26 mouse cellular contexts compared by ENCODE assay signal in genomic region chr3:69511881-69512280, GRCm38 (mm10).
DNase-seq lines count a peak whose midpoint lies in the region; ATAC-seq lines count a peak whose summit lies in the region.
"Had no signal": no experiment of that assay in that cellular context is flagged by ENCODE, and none has a peak within 500 bp of the region (broad histone marks: within the 10 kb centered on the region; RNA-seq: fewer than 3 reads in every experiment).

No protein-coding gene starts in this region.

- no peaks in the 10 kb centered on the region for H3K9me3 ChIP-seq in intestine, embryonic 14.5 days (ENCODE audit: control insufficient read depth, low read length)
- H3K9me3 ChIP-seq in intestine, embryonic 16.5 days (ENCODE audit: control insufficient read depth, low read length) = no peaks in the 10 kb centered on the region
- H3K9me3 ChIP-seq: forebrain, embryonic 10.5 days; kidney, embryonic 15.5 days; limb, embryonic 13.5 days; liver, embryonic 13.5 days; megakaryocyte, embryonic 14.5 days had no signal

- no peak overlapping the region for H3K9ac ChIP-seq in intestine, embryonic 14.5 days (ENCODE audit: low read length)
- no peak overlapping the region for H3K9ac ChIP-seq in intestine, embryonic 16.5 days (ENCODE audit: low read depth, low read length)
- H3K9ac ChIP-seq: kidney, embryonic 15.5 days; limb, embryonic 13.5 days; liver, embryonic 13.5 days had no signal

- peaks cover 7% of the 10 kb centered on the region for H3K4me1 ChIP-seq in intestine, embryonic 14.5 days (replicated peaks; ENCODE audit: control insufficient read depth, insufficient read depth, low read length)
- peaks cover 2% of the 10 kb centered on the region; the same call in 1 of the 2 replicates for H3K4me1 ChIP-seq in intestine, embryonic 16.5 days (ENCODE audit: control insufficient read depth, insufficient read depth, low read length)
- H3K4me1 ChIP-seq: liver, embryonic 13.5 days had no signal

- 0 out of 2 replicates have a peak, but pooled peaks have one; percentile 34 for ATAC-seq in intestine, embryonic 14.5 days (replicated peaks; ENCODE audit: low FRiP score, low TSS enrichment, low read depth)
- ATAC-seq in intestine, embryonic 16.5 days = no peak
- ATAC-seq in megakaryocyte-erythroid progenitor cell, adult 5-6 weeks (replicated peaks; ENCODE audit: low FRiP score, low TSS enrichment, poor library complexity, severe bottlenecking) = no peak
- ATAC-seq: activated CD4-positive, CD25-positive, alpha-beta regulatory T cell, adult 4 months; forebrain, embryonic 16.5 days; intestine, postnatal 0 days had no signal

- peak; percentile 28 for DNase-seq in adrenal gland, postnatal 10 days
- DNase-seq in adrenal gland, adult 8-10 months = no peak
- no peak for DNase-seq in intestine, embryonic 14.5 days (ENCODE audit: low spot score)
- DNase-seq in embryo, embryonic 11 days = peak; percentile 42
- peak; percentile 26 for DNase-seq in yolk sac, embryonic 10.5 days (ENCODE audit: low spot score)
- DNase-seq: cerebellum, adult 8-10 months; cerebellum, postnatal 36 days; gastrocnemius, postnatal 10 days; heart, postnatal 10 days; kidney, postnatal 36 days; layer of hippocampus, postnatal 36 days; liver, embryonic 13.5 days; lung, adult 2 months; lung, postnatal 36 days; right cerebral cortex, postnatal 25 days; spleen, adult 18-20 months had no signal

- H3K27me3 ChIP-seq in intestine, embryonic 14.5 days (replicated peaks; ENCODE audit: control insufficient read depth, insufficient read depth, low read length) = no peaks in the 10 kb centered on the region
- no peaks in the 10 kb centered on the region for H3K27me3 ChIP-seq in intestine, embryonic 16.5 days (replicated peaks; ENCODE audit: control insufficient read depth, insufficient read depth, low read length)
- H3K27me3 ChIP-seq: kidney, embryonic 15.5 days; limb, embryonic 13.5 days; liver, embryonic 13.5 days; megakaryocyte, embryonic 14.5 days had no signal

- H3K4me2 ChIP-seq in intestine, embryonic 14.5 days (ENCODE audit: low read length) = no peak overlapping the region
- H3K4me2 ChIP-seq in intestine, embryonic 16.5 days (ENCODE audit: low read depth, low read length) = no peak overlapping the region
- H3K4me2 ChIP-seq: heart, embryonic 11.5 days; liver, embryonic 13.5 days had no signal

- H3K36me3 ChIP-seq in intestine, embryonic 14.5 days (ENCODE audit: control insufficient read depth, insufficient read depth, low read length) = no peaks in the 10 kb centered on the region
- H3K36me3 ChIP-seq in intestine, embryonic 16.5 days (ENCODE audit: control insufficient read depth, insufficient read depth, low read length) = no peaks in the 10 kb centered on the region
- H3K36me3 ChIP-seq: forebrain, embryonic 10.5 days; kidney, embryonic 15.5 days; limb, embryonic 13.5 days; liver, embryonic 13.5 days had no signal

- no peak overlapping the region for H3K27ac ChIP-seq in intestine, embryonic 14.5 days (ENCODE audit: low read depth)
- H3K27ac ChIP-seq in intestine, embryonic 16.5 days (ENCODE audit: low read length) = no peak overlapping the region
- H3K27ac ChIP-seq: forebrain, embryonic 10.5 days; kidney, embryonic 15.5 days; limb, embryonic 13.5 days; liver, embryonic 13.5 days had no signal

- WGBS in intestine, embryonic 14.5 days = 23% methylated on average over 7 of the region's 7 CpGs
- 33% methylated on average over 7 of the region's 7 CpGs for WGBS in intestine, embryonic 16.5 days

- H3K4me3 ChIP-seq in intestine, embryonic 14.5 days (ENCODE audit: low read depth, low read length) = no peak overlapping the region
- no peak overlapping the region for H3K4me3 ChIP-seq in intestine, embryonic 16.5 days (ENCODE audit: low read length)
- H3K4me3 ChIP-seq: forebrain, embryonic 10.5 days; kidney, embryonic 15.5 days; limb, embryonic 13.5 days; liver, embryonic 13.5 days; megakaryocyte, embryonic 14.5 days had no signal

Comparison
In these comparisons a context has a peak if more than half of its experiments do, and no peak if none do; other contexts are left out.
1. DNase-seq: peak in adrenal gland, postnatal 10 days (single experiment), embryo, embryonic 11 days (single experiment) and yolk sac, embryonic 10.5 days (single experiment); none in adrenal gland, adult 8-10 months (single experiment) and intestine, embryonic 14.5 days (single experiment).